Mouse (Mus musculus) G1E (cell line): ENCODE measurements at regions not wholly inside any gene's neighbourhood (a gene's known extent, or its start where the extent isn't known, plus 50 kb on each side); places are given as distances from the start of the nearest gene placed in this dataset.

Source experiments
- CTCF ChIP-seq: IDR thresholded peaks from 2 replicates; pipeline ENCODE4 v1.5.1; 2012; ENCODE audit warnings: low read depth, low read length, inconsistent platforms, mixed read lengths
- GATA1 ChIP-seq: IDR thresholded peaks from 2 replicates; pipeline ENCODE4 v1.6.1; 2012; ENCODE audit warnings: borderline replicate concordance, low read length, inconsistent platforms, mixed read lengths
- GATA2 ChIP-seq: IDR thresholded peaks from 2 replicates; pipeline ENCODE4 v1.6.1; 2012; ENCODE audit warnings: low read depth, low read length, inconsistent platforms, borderline replicate concordance
- POLR2AphosphoS5 ChIP-seq: IDR thresholded peaks from 2 replicates; pipeline ENCODE4 v1.6.1; 2012; ENCODE audit warnings: low read depth, low read length, inconsistent platforms; ENCODE audit not compliant: insufficient replicate concordance
- TAL1 ChIP-seq: conservative IDR thresholded peaks from 2 replicates; pipeline ENCODE4 v1.6.1; 2012; ENCODE audit warnings: low read depth, low read length, inconsistent platforms, mixed read lengths

- TF ChIP-seq CTCF = no peak
- TF ChIP-seq POLR2AphosphoS5 = no peak
- no peak for TF ChIP-seq GATA1
- TF ChIP-seq GATA2 = no peak
- TF ChIP-seq TAL1 = no peak
Observed at GRCm38 (mm10) chr10:60920621-60921020, 89.2 kb upstream of the Unc5b start.
